Mouse (Mus musculus) thymus, postnatal 14 days (tissue): ENCODE data around the gene 9930021J03Rik.
A peak's percentile ranks its signal among the peaks of the same experiment; 100 is the strongest.

ENCODE experiments used
- DNase-seq: peaks from one replicate; pipeline ENCODE4 v3.0.0; 2021

The 9930021J03Rik gene

DNA sequence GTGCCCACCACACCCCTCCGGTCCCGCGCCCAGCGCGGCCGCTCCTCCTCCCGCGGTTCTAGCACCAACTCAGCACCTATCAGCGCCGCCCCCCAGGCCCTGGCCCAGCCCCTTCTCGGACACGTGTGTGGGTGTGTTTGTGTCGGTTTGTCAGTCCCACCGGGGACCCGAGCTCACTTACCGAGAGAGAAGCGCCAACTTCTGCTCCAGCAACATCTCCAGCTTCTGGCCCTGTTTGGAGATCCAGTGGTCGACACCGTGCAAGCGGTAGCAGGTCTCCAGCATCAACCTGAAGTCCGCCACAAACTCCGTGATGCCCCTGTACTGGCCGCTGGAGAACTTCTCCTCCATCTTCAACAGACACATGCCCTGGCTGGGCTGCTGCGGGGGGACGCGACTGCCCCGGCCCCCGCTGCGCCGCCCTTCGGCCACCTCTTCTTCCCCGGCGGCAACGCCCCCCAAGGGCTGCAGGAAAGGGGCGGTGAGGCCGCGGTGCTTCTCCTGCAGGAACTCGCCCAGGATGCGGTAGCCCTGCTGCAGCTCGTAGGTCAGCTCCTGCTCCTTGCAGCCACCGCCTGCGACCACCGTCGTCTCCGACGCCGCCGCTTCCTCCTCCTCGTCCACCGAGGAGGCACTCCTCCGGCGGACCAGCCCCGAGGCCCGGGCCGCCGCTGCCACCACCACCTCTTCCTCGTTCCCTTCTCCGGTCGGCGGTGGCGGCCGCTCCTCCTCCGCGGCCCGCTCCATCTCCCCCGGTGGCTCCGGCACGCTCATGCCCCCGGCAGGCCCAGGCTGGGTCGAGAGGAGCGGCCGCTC, 480 bp downstream of the 9930021J03Rik start:
- DNase-seq = peak; percentile 67

DNA sequence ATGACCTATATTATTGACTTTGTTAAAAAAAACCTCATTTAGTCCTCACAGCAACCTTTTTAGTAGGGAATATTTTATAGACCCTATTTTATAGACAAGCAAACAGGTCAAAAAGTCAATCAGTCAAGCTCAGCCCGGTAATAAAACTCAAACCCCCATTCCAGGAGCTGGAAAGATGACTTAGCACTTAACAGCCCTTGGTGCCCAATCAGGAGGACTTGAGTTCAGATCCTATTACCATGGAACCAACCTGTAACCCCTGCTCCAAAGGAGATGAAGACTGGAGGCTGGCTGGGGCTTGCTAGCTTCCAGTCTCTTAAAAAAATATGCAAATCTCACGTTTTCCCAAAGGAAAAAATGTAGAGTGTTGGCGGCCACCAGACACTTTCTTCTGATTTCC, 1.8 kb downstream of the 9930021J03Rik start:
- DNase-seq = no peak

DNA sequence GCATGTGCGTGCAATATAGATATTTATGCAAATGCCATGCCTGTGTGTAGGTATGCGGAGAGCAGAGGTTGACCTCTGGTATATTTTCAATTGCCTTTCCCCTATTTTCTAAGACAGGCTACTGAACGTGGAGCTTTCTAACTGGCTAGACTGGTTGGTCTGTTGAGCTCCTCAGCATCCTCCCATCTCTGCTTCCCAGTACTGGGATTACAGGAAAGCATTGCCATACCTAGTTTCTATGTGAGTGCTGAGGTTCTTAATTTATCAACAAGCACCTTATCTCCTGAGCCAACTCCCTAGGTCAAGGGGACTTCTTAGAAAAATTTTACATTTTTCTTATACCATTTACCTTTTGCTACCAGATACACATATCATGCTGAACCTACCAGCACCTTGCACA, 8.4 kb downstream of the 9930021J03Rik start:
- DNase-seq = no peak

DNA sequence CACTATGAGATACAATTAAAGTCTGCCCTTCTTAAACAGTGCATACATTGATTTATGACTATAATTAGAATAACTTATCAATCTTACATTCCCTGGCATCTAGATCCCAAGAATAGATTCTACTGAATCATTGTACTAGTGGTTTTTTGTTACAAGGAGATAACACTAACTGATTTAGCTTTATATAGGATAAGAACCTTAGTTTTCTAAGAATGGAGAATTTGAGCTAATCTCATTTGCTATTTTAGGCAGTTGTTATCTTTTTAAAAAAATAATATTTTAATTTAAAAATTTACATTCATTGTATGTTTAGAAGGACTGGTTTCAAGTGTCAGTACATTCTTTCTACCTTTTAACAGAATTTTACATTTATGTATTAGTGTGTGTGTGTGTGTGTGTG, 17.8 kb downstream of the 9930021J03Rik start:
- no peak for DNase-seq

DNA sequence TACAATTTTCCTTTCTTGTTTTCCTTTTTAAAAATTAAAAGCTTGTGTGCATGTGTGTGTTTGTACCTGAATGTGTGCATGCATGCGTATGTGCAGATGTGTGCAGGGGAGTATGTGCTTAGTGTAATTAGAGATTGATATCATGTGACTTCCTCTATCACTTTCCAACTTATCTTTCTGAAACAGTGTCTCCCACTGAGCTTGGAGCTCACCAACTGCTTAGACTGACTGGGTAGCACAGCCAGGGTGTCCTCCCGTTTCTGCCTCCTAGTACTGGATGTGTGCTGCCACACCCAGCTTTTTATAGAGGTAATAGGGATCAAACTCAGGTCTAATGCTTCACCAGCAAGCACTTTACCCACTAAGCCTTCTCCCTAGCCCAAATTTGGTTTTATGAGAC, 22.9 kb downstream of the 9930021J03Rik start:
- DNase-seq = no peak

DNA sequence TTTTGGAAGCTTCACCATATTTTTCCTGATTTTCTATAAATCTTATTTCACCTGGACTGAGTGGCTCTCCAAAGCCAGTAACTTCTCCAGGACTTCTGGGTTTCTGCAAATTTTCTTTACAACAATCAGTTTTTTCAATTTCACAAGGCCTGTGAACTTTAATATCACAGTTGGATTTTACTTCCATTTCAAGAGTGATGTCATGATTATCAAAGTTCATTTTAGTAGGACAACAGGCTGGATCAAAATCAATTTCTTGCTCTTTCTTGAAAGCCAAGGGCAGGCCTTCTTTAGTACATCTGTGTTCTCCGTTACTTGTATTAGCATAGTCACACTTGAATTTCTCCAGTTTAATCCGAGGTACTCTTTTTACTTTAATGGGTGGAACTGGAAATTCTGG, 51.9 kb downstream of the 9930021J03Rik start:
- no peak for DNase-seq

DNA sequence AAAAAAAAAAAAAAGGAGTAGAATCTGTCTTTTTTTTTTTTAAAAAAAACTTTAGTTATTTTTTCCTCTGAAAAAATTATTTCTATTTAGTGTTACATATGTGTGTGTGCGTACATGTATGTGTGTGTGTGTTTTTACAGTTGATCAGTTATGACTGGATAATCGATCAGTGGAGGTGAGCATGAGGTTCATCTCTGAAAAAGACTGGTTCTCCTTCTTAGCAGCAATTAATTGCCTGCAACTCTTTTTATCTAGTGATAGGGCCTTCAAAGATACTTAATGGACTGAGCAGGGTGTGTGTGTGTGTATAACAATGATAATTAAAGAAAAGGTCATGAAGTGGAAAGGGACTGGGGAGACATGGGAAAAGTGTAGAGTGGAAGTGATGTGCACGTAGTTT, 54.8 kb downstream of the 9930021J03Rik start:
- no peak for DNase-seq

DNA sequence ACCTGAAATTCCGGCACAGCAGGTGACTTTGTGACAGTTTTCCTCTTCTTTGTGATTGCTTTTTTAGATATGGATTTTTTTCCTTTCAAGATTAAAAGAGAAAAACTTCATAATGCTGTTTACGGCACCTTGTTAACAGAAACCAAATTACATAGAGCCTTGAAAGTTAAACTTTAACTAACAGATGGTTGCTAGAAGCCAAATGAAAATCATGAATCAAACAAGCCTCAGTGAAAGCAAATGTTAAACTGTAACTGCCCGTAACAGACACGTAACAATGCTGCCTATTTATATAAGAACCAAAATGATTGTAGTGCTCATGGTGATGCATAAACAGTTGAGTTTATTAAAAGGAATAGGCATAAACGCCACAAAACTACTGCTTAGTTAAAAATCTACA, 62.3 kb downstream of the 9930021J03Rik start:
- no peak for DNase-seq

DNA sequence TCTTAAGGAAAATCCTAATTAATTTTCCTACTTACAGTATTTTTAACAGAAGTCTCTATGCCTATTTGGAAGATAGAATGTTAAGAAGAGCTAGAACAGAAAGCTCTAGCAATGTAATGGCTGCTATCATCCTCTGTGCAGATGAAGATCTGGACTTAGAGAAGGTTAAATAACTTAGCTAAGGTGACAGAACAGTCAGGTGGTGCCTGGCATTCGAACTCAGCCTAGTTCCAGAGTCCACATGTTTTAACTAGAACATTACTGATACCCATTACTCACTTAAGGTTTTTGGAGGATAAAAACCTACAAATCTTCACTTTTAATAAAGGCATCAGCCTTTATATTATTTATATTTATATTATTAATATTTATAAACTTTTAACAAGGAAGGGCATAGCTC, 65.1 kb downstream of the 9930021J03Rik start:
- DNase-seq = no peak

DNA sequence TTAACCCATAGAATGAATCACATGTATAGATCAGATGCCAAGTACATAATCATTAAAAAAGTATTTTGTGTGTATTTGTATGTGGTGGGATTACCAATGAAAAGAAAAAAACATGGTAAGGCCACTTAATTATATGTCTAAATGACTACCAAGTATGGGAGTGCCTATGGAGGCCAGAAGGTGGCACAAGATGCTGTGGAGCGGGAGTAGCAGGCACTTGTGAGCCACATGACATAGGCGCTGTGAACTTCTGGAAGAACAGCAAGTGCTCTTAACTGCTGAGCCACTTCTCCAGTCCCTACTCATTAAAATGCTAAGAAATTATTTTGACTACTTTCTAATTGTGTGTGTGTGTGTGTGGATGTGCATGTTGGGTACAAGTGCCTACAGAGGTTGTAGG, 66.2 kb downstream of the 9930021J03Rik start:
- DNase-seq = peak; percentile 12

DNA sequence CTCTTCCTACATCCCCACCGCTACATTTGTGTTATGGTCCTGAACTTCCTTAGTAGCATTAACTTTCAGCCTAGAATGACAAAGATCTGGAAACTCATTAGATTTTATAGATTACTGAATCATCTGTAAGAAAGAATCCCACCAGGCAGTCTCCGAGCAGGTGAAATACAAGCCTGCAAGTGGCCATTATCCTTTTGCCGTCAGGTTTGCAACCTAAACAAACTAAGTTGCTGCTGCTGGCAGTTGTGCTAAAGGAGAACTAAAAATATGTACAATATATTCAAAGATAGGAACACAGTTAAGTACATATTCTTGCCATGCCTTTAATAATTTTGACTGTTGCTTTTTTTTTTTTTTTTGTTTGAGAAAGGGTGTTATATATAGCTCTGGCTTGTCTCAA, 70.4 kb downstream of the 9930021J03Rik start:
- no peak for DNase-seq

DNA sequence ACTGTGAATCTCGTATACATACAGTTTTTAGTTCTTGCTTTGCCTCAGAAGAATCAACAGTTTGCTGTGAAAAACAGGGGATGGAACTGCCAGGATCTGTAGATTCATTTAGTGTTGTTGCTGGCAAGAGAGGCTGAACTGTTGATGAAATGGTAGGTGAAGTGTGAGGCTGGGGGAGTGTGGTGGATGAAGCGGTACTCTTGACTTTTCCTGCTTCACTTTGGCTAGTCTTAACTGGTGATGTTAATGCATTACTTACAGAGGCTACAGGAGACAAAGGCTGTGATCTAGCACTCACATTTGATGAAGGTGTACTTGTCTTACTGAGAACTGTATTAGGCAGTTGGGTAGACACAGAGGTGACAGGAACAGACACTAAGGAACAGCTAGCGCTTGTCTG, 87.3 kb downstream of the 9930021J03Rik start:
- DNase-seq = no peak

DNA sequence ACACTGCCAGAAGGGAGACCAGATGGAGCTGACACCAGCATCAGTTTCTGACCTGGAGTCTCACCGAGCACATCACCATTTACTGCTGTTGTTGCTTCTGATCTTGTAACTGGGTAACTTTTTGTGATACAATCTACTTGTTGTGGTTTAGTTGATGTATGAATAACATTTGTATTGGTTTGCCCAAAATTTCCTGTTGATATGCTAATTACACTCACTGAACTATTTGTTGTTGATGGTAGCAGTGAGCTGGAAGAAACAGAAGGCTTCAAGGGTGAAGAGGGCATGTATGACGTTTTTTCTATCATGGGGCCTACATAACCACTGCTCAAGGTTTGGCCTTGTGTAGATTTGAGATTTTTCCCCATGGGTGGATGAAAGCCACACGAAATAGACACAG, 87.9 kb downstream of the 9930021J03Rik start:
- no peak for DNase-seq

DNA sequence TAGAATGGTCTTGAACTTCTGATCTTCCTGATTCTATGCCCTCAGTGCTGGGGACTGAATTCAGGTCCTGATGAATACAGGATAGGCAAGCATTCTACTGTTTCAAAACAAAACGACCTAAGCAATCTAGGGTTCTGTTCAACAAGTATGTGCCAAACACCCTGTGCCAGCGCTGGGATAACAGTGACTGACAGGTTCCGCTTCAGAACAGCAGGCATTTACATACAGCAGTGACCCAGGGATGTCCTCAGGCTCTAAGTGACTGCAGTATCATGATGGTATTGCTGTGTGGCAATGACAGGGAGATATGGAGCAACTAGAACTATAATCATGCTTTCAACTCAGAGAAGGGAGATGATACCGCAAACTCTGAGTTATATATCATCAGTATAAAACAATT, 92.3 kb downstream of the 9930021J03Rik start:
- DNase-seq = no peak

DNA sequence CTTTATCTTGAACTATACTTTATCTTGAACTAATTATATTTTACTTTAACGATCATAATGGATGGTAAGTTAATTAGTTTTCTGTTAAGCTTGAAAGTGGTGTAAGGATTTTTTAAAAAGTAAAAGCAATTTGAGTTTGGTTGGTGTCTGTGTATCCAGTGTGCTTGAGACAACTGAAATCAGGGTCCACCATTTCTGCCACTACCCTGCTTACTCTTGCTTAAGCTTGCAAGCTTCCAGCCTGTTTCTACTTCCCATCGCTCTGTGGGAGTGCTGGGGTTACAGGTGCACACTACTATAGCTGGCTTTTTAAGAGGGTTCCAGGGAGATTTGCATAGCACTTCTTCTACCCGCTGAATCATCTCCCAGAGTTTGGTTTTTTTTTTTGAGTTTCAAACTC, 96.3 kb downstream of the 9930021J03Rik start:
- no peak for DNase-seq

DNA sequence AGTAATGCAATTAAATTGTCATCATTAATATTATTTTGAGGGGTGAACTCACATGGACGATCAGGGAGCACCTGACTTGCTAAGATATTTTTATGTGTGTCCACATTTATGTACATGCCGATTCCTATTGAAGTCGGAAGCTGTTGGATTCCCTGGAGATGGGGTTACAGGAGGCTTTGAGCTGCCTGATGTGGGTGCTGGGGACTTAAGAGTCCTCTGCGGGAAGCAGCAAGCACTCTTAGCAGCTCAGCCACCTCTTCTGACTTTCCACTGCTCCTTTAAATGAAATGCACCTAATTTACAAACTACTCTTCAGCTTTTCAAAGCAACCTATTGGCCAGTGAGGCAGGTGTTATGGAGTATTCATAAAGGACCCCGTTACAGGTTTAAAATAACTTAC, 97.3 kb downstream of the 9930021J03Rik start:
- no peak for DNase-seq

DNA sequence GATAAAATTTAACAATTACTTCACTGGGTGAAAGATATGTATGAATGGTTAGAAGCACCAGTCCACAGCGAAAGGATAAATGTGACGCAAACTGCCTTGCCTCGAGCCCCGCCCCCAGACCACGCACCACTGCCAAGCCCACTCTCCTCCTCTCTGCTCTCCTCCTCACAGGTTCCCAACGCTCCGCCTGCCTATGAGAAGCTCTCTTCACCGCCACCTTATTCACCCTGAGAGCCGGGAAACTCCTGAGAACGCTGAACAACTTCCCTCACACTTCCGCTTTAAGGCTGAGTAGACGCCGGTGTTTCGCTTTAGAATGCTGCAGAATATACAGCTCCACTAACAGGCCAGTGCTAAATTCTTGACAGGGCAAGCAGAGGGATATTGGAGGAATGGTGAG, 97.8 kb downstream of the 9930021J03Rik start:
- peak; percentile 41 for DNase-seq

DNA sequence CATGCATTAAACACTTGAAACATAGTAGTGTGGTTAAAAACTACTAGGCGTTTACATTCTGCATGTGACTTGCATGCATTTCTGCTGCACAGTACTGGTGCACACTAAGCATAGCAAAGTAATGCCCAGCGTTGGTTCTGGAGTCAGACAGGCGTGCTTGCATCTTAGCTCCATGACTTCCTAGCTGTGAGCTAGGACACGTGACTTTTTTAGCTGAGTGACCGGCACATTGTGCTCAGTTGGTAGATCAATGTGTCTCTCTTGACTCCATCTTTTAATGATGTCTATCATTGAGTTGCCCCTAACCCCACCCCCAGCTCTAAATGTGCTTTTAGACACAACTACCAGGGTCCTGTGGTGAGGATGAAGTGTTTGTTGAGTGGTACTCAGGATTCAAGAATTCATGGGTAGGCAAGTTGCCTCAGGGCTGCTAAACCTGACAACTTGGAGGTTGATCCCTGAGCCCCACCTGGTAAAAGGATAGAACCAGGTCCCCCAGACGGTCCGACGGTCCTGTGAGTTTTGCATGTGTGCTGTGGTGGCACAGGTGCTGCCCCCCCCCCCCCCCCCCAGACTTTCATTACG, 98.4 kb downstream of the 9930021J03Rik start:
- DNase-seq = no peak

DNA sequence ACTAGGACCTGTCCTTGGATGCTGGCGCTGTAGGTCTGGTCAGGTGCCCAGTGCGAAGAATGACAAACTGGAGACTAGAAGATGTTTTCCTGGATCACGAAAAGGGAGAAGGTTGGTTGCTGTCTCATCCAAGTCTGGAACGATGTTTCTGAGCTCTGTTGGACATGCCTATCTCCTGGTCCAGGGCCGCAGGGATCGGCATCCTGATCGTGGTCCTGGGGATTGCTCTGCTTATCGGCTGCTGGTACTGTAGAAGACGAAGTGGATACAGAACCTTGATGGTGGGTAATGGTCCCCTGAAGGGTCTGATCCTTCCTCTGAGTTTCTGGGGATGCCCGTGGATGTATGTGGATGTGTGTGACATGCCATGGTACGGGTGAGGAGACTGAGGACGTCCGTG, 101.4 kb downstream of the 9930021J03Rik start:
- no peak for DNase-seq

DNA sequence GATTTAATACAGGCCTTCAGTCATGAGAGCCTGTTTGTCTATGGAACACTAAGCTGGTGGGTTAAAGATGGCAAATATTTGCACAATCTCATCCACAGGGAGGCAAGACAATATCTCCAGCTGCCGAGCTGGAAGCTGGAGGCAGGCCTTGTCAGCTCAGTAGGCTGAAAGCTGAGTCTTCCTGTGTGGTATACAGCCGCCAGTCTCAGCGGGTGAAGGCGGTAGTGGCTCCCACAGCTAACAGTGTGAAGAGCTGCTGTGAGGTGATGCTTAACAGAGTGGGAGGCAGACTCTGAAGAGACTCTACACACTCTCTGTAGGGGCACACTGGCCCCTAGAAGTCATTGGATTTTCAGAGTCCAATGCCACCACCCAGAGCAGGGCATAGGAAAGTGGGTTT, 104.1 kb downstream of the 9930021J03Rik start:
- no peak for DNase-seq

DNA sequence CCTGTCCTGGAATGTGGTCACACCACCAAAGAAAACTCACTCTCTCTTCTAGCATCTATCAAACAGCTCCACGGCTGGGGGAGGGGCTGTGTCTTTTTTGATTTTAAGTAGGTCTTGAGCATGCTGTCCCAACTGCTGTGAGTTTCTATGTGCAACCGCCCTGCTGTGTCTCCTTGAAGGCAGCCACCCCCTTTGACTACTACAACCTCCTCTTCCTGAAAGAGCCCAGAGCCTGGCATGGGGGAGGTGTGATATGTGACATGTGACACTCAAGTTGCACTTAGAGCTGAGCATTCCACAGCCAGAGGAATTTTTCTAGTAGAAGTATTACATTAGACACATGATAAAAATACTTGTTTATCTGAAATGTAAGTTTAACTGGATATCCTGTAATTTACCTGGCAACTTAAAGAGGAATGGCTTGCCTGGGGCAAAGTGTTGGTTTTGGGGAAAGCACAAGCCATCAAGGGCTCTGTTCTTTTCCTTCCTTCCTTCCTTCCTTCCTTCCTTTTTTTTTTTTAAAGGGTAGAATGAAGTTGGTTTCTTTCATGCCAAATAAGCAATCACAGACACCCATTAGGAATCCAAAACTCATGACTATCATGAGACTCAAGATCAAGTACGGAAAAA, 108.4 kb downstream of the 9930021J03Rik start, which contains the start of gene Mlana:
Gene Mlana (plus strand): TSS at position 580 of the 630 bp plus-strand sequence.
- DNase-seq = no peak

DNA sequence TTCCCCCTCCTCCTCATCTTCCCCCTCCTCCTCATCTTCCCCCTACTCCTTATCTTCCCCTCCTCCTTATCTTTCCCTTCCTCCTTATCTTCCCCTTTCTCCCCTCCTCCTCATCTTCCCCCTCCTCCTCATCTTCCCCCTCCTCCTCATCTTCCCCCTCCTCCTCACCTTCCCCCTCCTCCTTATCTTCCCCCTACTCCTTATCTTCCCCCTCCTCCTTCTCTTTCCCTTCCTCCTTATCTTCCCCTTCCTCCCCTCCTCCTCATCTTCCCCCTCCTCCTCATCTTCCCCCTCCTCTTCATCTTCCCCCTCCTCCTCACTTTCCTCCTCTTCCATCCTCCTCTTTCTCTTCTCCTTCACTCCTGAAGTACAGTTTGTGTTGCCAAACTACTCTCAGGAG, 108.9 kb downstream of the 9930021J03Rik start:
- DNase-seq = no peak

DNA sequence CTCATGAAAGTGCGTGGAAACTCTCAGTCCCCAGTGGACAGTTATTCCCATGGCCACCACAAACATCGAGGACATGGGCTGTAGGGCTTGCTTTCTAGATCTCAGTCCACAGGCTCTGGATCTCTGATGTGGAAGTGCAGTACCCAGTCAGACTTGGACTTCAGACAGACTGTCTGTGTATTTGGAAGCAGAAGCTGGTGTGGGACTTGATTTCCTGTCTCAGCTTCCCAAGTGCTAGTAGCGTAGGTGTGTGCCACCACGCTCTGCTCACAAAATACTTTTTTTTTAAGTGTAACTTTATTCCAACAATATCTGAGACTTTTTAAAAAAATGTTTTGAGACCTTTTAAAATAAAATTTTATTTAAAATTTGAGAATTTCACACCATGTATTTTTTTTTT, 109.5 kb downstream of the 9930021J03Rik start:
- DNase-seq = no peak

DNA sequence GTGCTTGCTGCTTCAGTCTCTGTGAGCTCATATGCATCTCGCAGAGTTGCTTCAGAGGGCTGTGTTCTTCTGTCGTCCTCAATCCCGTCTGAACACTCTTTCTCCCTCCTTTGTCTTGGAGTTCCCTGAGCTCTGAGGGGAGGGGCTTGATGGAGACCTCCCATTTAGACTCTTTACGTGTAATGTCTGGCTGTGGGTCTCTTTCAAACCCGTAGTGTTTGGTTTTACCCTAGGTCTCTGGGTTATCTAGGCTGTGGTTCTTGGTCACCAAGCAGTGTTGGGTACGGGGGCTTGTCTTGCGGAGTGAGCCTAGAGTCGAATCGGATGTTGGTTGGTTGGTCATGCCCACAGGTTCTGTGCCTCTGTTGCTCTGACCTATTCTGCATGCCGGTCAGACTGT, 110.7 kb downstream of the 9930021J03Rik start:
- no peak for DNase-seq
